Mouse (Mus musculus) A20 (cell line): ENCODE measurements around the gene Cx3cr1.

Experiments
- DNase-seq: peaks from one replicate; pipeline ENCODE4 v3.0.0-alpha.2; 2011; ENCODE audit warnings: low read depth, low spot score

The Cx3cr1 gene

GRCm38 (mm10) chr9:120069779-120070178 lies at the start of gene Cx3cr1:
Gene Cx3cr1, minus strand, starts transcription at chr9:120069879.
- no peak for DNase-seq

- no peak for DNase-seq
Measured at GRCm38 (mm10) chr9:120118212-120118611, 48.5 kb upstream of the Cx3cr1 start.

- DNase-seq: no peak
Measured at GRCm38 (mm10) chr9:120116184-120116624, 46.5 kb upstream of the Cx3cr1 start.

DNA sequence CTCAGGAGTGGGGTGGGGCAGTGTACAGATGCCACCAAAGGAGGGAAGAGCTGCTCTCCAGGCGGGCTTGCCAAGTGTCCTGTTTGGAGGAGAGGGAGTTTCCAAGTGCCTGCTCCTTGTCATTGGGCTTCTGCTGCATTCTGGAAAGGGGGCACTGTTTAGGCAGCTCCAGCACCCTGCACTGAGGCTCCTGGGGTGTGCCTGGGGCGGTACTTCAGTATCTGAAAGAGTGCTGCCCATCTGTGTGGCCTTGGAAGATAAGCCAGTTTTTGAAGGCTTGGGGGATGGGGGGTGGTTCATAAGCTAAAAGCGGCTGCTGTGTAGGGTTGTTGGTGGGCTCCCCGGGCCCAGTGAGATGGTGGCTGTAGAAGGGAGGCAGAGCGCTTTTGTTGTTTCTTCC lies 45.9 kb upstream of the Cx3cr1 start:
- DNase-seq: no peak

GRCm38 (mm10) chr9:120114789-120115151 lies 45.1 kb upstream of the Cx3cr1 start:
- DNase-seq: no peak

DNA sequence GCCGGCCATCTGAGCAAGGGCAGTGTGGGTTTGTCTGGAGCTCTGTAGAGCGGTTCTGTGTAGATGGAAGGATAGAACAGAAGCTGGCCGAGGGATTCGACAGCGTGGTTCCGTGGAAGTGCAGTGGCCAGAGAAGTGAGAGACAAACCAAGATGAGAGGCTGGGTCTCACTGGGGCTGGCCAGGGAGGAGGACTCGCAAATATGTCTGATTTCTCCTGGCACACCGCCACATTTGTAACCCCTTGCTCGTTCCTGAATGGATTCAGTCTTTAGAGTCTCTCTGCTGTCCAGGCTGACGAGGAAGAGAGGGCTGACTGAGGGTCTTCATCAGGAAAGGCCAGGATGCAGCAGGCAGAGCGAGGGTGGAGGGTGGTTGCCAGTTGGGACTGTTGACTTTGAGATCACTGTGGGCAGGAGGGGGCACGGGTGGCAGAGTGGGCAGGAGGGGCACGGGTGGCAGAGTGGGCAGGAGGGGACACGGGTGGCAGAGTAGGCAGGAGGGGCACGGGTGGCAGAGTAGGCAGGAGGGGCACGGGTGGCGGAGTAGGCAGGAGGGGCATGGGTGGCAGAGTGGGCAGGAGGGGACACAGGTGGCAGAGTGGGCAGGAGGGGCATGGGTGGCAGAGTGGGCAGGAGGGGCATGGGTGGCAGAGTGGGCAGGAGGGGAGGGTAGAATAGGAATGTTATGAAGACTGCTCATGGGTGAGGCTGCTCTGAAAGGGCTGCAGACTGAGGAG lies 44.5 kb upstream of the Cx3cr1 start:
- DNase-seq: no peak

DNA sequence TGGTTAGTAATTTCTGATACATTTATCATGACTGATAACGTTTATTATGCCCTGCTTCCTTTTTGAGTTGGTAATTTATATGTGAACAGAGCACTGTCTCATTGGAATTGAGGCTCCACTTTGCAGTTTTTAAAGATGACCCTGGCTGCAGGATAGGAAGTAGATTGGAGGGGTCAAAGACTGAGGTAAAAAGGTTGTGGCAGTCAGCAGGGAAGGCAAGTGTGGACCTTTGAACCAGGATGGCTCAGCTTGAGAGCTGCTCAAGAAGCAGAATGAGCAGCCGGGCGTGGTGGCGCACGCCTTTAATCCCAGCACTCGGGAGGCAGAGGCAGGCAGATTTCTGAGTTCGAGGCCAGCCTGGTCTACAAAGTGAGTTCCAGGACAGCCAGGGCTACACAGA lies 43.8 kb upstream of the Cx3cr1 start:
- no peak for DNase-seq

DNA sequence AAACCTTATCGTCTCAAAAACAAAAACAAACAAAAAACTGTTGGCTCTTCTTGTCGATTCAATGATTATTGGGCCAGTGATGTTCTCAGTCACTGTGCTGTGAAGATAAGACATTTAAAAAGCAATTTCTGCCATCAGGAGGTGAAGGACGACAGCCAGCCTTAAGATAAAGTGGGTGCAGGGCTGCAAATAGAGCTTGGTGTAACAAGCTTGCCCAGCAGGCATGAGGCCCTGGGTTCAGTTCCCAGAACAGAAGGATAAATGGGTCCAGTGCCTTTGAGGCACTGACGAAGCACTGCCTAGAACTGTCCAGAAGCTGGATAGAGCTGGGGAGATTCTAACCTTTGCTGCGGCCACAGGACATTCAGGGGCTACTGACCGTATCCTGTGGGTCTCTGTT lies 42.8 kb upstream of the Cx3cr1 start:
- no peak for DNase-seq

DNA sequence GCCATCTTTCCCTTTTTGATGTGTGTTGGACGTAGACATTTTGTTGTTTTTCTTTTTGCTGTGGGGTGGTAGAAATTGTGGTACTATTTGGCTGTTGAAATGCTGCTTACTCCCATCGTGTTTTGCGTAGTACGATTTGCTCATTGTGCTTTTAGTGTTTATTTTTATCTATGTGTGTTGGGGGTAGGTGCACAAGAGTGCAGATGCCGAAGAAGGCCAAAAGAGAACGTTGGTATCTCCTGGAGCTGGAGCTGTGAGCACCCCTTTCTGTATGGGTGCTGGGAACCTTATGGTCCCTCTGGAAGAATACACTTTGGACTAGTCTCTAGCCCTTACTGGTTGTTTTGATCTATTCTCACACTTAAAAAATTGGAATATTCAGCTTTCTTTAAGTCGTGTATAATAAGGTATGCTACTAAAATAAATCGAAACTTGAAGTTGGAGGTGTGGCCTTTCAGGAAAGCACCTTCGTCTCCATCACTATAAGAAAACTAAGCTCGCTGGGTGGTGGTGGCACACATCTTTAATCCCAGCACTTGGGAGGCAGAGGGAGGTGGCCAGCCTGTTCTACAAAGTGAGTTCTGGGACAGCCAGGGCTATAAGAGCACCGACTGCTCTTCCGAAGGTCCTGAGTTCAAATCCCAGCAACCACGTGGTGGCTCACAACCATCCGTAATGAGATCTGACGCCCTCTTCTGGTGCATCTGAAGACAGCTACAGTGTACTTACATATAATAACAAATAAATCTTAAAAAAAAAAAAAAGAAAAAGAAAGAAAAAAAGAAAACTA lies 41.7 kb upstream of the Cx3cr1 start:
- DNase-seq: peak; percentile 74

DNA sequence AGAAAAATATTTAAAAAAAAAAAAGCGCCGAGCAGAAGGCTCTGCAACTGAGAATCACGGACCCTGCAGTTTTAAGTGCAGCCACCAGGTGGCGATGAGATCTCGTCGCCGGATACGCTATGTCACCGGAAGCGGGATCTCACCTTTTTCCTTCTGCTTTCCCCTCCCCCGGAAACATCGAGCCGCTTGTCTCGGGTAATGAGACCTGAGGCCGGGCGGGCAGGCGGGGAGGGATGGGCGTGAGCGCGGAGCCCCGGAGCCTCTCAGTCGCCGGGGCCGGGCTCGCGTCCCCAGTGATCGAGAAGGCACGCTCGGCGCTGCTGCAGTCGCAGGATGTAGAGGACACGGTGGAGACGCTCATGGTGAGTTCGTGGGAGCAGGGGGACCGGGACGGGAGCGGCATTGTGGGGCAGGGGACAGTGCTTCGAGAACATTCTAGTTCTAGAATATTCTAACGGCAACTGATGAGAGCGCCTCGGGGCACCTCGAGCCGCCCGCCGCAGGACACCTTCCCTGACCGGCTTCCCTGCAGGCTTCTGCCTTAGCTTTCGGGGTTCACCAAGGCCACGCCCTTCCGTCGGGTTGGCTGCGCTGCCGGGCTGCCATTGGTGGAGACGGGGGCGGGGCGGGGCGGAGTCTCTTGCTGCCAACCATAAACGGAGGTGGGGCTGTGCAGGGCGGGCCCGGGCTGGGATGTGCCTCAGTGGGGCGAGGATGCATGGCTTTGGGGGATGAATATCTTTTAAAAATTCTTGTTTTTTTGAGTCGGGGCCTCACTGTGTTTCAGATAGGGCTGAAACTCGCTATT lies 40.7 kb upstream of the Cx3cr1 start, which contains the start of gene Slc25a38:
Gene Slc25a38, plus strand, starts transcription at position 164 of the 808 bp plus-strand sequence.
- peak; percentile 98 for DNase-seq

- peak; percentile 37 for DNase-seq
Measured at GRCm38 (mm10) chr9:120108953-120109352, 39.3 kb upstream of the Cx3cr1 start.

DNA sequence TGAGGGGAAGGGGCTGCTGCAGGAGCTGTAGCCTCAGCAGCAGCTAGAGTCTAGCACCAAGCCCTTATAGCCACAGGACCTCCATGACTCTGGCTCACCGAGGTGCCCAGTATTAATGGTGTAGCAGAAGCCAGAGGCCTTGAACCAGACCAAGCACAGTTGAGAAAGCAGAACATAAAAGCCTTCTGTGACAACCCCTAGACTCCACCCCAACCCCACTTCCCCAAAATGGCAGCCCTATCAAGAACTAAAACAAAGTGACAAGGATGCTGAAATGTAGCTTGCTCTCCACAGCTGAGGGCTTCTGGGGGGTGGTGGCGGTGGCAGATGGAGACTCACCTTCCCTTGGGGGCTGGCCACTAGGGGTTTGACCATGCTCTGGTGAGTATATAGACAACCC lies 31.5 kb upstream of the Cx3cr1 start:
- DNase-seq: no peak

GRCm38 (mm10) chr9:120099304-120099703 lies 29.6 kb upstream of the Cx3cr1 start:
- no peak for DNase-seq

DNA sequence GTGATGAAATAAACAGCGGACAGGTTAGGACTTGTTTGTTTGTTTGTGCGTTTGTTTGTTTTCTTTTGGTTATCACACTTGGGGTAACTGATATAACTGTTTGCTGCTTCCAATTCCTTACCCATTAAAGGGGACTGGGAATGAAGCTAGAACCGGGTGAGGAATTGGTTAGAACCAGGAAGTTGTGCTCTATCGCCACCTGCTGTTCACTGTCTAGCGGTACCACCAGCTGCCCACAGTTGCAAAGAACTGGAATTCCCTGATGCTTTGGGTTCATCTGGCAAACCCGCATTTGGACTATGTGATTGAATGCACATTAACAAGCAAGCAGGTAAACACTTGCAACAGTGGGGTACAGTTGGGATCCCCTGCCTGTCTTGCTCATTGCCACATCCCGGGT lies 29.0 kb upstream of the Cx3cr1 start:
- DNase-seq: peak; percentile 47

- no peak for DNase-seq
Measured at GRCm38 (mm10) chr9:120095886-120096285, 26.2 kb upstream of the Cx3cr1 start.

- no peak for DNase-seq
Measured at GRCm38 (mm10) chr9:120093701-120094100, 24.0 kb upstream of the Cx3cr1 start.

DNA sequence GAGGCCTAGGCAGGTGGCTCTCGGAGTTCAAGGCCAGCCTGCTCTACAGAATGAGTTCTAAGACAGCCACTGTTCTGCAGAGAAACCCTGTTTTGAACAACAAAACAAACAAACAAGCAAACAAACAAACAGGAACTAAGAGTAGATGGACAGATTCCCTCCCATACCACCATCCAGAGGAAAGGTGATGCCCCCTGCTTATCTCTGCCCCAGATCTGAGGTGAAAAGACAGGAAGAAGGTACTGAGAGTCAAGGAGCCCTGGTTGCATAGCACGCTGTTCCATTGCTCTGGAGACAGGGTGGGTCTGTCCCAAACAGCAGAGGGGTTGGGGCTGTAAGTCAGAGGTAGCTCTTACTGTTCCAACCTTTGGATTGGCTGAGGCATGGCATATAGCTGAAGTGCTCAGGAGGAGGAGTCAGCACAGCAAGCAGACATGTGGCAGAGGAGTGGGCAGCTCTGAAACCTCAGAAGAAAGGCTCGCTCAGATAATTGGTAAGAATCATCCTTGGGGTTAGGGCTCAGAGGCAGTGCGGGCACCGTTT lies 22.1 kb upstream of the Cx3cr1 start, which contains the start of gene Ccr8:
Gene Ccr8, plus strand, starts transcription at position 419 of the 543 bp plus-strand sequence.
- DNase-seq: no peak

DNA sequence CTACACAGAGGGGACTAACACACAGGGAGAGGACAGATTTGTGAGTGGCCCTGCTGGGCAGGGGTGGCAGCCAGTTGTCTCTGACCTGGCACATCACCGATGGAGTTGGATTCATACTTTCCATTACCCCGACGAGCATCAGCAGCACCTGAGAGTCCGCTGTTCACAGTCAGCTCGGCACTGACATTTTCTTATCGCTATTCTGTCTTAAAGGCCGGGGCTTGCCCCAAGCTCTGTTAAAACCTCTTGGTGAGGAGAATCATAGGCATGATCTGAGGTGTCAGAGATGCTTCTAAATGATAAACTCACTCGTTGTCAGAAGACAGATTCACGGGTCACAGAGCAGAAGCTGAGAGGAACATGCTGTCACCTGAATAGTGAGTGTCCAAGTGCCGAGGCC lies 21.4 kb upstream of the Cx3cr1 start:
- no peak for DNase-seq

DNA sequence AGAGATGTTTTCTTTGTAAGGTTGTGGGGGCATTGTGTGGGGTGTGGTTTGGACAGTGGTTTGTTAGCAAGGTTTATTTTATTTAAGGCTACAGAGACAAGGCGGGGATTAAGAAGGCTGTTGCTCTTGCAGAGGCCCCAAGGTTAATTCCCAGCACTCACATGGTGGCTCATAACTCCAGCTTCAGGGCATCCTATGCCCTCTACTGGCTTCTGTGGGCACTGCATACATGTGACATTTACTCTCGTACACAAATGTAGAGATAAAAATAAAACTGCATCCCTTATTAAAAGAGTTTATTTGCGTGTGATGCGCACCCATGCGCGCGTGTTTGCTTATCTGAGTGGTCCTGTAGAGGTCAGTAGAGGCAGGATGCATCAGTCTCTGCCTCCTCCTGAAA lies 19.4 kb upstream of the Cx3cr1 start:
- DNase-seq: no peak

DNA sequence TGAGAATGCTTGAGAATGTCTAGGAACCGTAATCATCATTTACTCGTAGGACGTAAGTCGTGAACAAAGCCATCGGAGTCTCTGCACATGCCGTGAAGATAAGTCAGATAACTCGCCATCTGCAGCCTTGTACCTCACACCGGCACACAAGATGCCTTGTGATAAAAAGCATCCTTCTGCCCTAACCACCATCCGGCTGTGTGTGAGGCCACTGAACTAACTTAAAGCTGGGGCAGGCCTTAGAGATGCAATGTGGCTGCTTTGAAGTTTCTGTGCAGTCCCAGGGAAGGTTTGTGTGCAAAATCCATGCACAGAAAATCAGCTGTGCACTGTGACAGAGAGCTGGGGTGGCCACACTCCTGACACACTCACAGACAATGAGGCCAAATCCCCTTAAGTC lies 14.7 kb upstream of the Cx3cr1 start:
- no peak for DNase-seq

DNA sequence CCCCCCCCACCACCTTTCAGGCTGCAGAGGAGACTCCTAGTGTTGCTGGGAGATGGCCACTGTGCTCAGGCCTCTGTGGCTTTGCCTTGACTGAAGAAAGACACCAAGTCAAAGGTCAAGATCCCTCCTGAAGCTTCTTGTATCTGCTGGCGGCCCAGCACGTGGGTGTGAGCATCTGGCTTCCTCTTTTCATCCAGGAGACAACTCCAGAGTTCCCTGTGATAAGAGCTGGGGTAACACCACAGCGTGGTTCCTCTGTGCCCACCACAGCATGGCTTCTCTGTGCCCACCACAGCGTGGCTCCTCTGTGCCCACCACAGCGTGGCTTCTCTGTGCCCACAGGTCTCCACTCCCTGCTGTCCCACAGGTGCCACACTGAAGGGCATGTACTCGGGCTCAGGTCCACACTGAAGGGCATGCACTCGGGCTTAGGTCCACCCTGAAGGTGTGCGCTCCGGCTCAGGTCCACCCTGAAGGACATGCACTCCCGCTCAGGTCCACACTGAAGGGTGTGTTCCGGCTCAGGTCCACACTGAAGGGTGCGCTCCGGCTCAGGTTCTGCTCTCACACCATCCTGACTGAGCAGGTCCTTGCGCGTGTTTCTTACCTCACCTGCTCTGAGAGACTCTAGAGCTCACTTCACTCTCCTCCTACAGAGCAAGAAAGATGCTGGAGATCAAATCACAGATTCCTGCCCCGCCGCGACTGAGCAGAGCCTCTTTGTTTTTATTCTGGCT lies 13.6 kb upstream of the Cx3cr1 start:
- no peak for DNase-seq
